Mouse (Mus musculus) neural tube, embryonic 14.5 days (tissue): Measurements from ENCODE around the gene Hcar1. TPM values are rescaled to one million over a fixed set of nuclear protein-coding genes. Genes with fewer than 3 reads are reported as not detected.

Experiments
- ATAC-seq: fragments of 200-750 bp; cut with Nextera tagmentation; 2 replicates; pipeline ENCODE4 v1.8.0; 2017; ENCODE audit warnings: low read depth, mild to moderate bottlenecking, moderate TSS enrichment, moderate library complexity
- H3K27ac ChIP-seq: fragments of 300-500 bp; sonication (generic); 2 replicates; pipeline ENCODE4 v1.5.1; 2014; ENCODE audit warnings: low read depth, mild to moderate bottlenecking, control low read depth, low read length, moderate library complexity, mixed read lengths
- H3K27me3 ChIP-seq: fragments of 300-500 bp; sonication (generic); 2 replicates; pipeline ENCODE4 v1.6.1; 2014; ENCODE audit warnings: low read length; ENCODE audit not compliant: control insufficient read depth, insufficient read depth
- H3K36me3 ChIP-seq: fragments of 300-500 bp; sonication (generic); 2 replicates; pipeline ENCODE4 v1.6.1; 2014; ENCODE audit warnings: low read length, mixed read lengths; ENCODE audit not compliant: control insufficient read depth, insufficient read depth
- H3K4me1 ChIP-seq: fragments of 300-500 bp; sonication (generic); 2 replicates; pipeline ENCODE4 v1.6.1; 2014; ENCODE audit warnings: low read length; ENCODE audit not compliant: control insufficient read depth, insufficient read depth
- H3K4me2 ChIP-seq: fragments of 300-500 bp; sonication (generic); 2 replicates; pipeline ENCODE4 v1.6.1; 2014; ENCODE audit warnings: mild to moderate bottlenecking, low read depth, low read length, control low read depth
- H3K4me3 ChIP-seq: fragments of 300-500 bp; sonication (generic); 2 replicates; pipeline ENCODE4 v1.5.1; 2014; ENCODE audit warnings: low read depth, low read length, control low read depth, mixed read lengths
- H3K9ac ChIP-seq: fragments of 300-500 bp; sonication (generic); replicated peaks from 2 replicates; pipeline ENCODE4 v1.6.1; 2014; ENCODE audit warnings: low read depth, mild to moderate bottlenecking, control low read depth, low read length, mixed read lengths
- H3K9me3 ChIP-seq: fragments of 300-500 bp; sonication (generic); 2 replicates; pipeline ENCODE4 v1.6.1; 2016; ENCODE audit warnings: low read length; ENCODE audit not compliant: control insufficient read depth
- WGBS: fragments of 180-500 bp; shearing (Covaris S2); extraction: QIAGEN DNeasy Blood & Tissue Kit; methylation state at CpG from one replicate; pipeline ENCODE4 v1.1.7; 2014; 5-methylcytosine and 5-hydroxymethylcytosine counted together
- polyA plus RNA-seq: library from polyadenylated mRNA; unstranded; fragments of >200 nt; fragmentation: Nextera tagmentation; extraction: Ambion mirVana; gene quantifications from 2 replicates; pipeline ENCODE4 v1.2.1, GENCODE M21; 2014

Hcar1 gene
- polyA plus RNA-seq, 1 experiment from 2014 or later: 0.09 TPM

- Histone ChIP-seq H3K36me3 (no peaks in the 10 kb centered on the region), H3K27me3 (no peaks in the 10 kb centered on the region), H3K9me3 (no peaks in the 10 kb centered on the region), H3K9ac (no peak overlapping the region), H3K4me1 (no peaks in the 10 kb centered on the region), H3K4me3 (no peak overlapping the region), H3K27ac (no peak overlapping the region), H3K4me2 (no peak overlapping the region)
- ATAC-seq: no peak
- WGBS: 83% methylated on average over 2 of the region's 2 CpGs
These were observed 28.4 kb downstream of the Hcar1 start for GRCm38 (mm10) chr5:123851398-123851797.

GRCm38 (mm10) chr5:123844316-123844715, 35.5 kb downstream of the Hcar1 start:
- no peaks in the 10 kb centered on the region for H3K4me1 ChIP-seq
- H3K4me2 ChIP-seq: no peak overlapping the region
- 93% methylated on average over 14 of the region's 14 CpGs for WGBS
- H3K27ac ChIP-seq: no peak overlapping the region
- no peaks in the 10 kb centered on the region for H3K27me3 ChIP-seq
- no peak overlapping the region for H3K4me3 ChIP-seq
- no peak for ATAC-seq
- no peak overlapping the region for H3K9ac ChIP-seq
- no peaks in the 10 kb centered on the region for H3K9me3 ChIP-seq
- no peaks in the 10 kb centered on the region for H3K36me3 ChIP-seq

- Histone ChIP-seq H3K4me3 (no peak overlapping the region), H3K4me2 (no peak overlapping the region), H3K36me3 (no peaks in the 10 kb centered on the region), H3K9ac (no peak overlapping the region), H3K27ac (no peak overlapping the region), H3K4me1 (no peaks in the 10 kb centered on the region), H3K27me3 (no peaks in the 10 kb centered on the region), H3K9me3 (no peaks in the 10 kb centered on the region)
- no peak for ATAC-seq
- 30% methylated on average over 4 of the region's 4 CpGs for WGBS
These were observed 36.0 kb downstream of the Hcar1 start for GRCm38 (mm10) chr5:123843816-123844215.

GRCm38 (mm10) chr5:123842935-123843282, 36.9 kb downstream of the Hcar1 start:
- Histone ChIP-seq H3K9ac (no peak overlapping the region), H3K4me3 (no peak overlapping the region), H3K27me3 (no peaks in the 10 kb centered on the region), H3K4me1 (no peaks in the 10 kb centered on the region), H3K4me2 (no peak overlapping the region), H3K9me3 (no peaks in the 10 kb centered on the region), H3K27ac (no peak overlapping the region), H3K36me3 (no peaks in the 10 kb centered on the region)
- WGBS: 82% methylated on average over 3 of the region's 3 CpGs
- ATAC-seq: no peak

GRCm38 (mm10) chr5:123842221-123842934, 37.4 kb downstream of the Hcar1 start:
- no peak for ATAC-seq
- Histone ChIP-seq H3K36me3 (no peaks in the 10 kb centered on the region), H3K9me3 (no peaks in the 10 kb centered on the region), H3K9ac (no peak overlapping the region), H3K4me1 (no peaks in the 10 kb centered on the region), H3K27me3 (no peaks in the 10 kb centered on the region), H3K4me2 (no peak overlapping the region), H3K4me3 (no peak overlapping the region), H3K27ac (no peak overlapping the region)
- WGBS: 75% methylated on average over 11 of the region's 11 CpGs

- Histone ChIP-seq H3K36me3 (no peaks in the 10 kb centered on the region), H3K27ac (no peak overlapping the region), H3K4me3 (no peak overlapping the region), H3K4me2 (no peak overlapping the region), H3K4me1 (no peaks in the 10 kb centered on the region), H3K9ac (no peak overlapping the region), H3K27me3 (no peaks in the 10 kb centered on the region), H3K9me3 (no peaks in the 10 kb centered on the region)
- ATAC-seq: no peak
- 56% methylated on average over 4 of the region's 4 CpGs for WGBS
These were observed 42.4 kb downstream of the Hcar1 start for GRCm38 (mm10) chr5:123837371-123837770.

- H3K9me3 ChIP-seq: no peaks in the 10 kb centered on the region
- no peaks in the 10 kb centered on the region for H3K27me3 ChIP-seq
- H3K4me3 ChIP-seq: no peak overlapping the region
- no peaks in the 10 kb centered on the region for H3K4me1 ChIP-seq
- no peak overlapping the region for H3K9ac ChIP-seq
- no peak overlapping the region for H3K27ac ChIP-seq
- no peaks in the 10 kb centered on the region for H3K36me3 ChIP-seq
- no peak overlapping the region for H3K4me2 ChIP-seq
- no peak for ATAC-seq
- 78% methylated on average over 3 of the region's 3 CpGs for WGBS
These were observed 45.0 kb downstream of the Hcar1 start for GRCm38 (mm10) chr5:123834836-123835235.

- WGBS: 86% methylated on average over 7 of the region's 7 CpGs
- Histone ChIP-seq H3K27ac (no peak overlapping the region), H3K9me3 (no peaks in the 10 kb centered on the region), H3K9ac (no peak overlapping the region), H3K4me2 (no peak overlapping the region), H3K27me3 (no peaks in the 10 kb centered on the region), H3K36me3 (no peaks in the 10 kb centered on the region), H3K4me3 (no peak overlapping the region), H3K4me1 (no peaks in the 10 kb centered on the region)
- ATAC-seq: no peak
These were observed 47.5 kb downstream of the Hcar1 start for GRCm38 (mm10) chr5:123832309-123832708.

- 64% methylated on average over 6 of the region's 6 CpGs for WGBS
- Histone ChIP-seq H3K4me2 (no peak overlapping the region), H3K4me1 (no peaks in the 10 kb centered on the region), H3K27me3 (no peaks in the 10 kb centered on the region), H3K27ac (no peak overlapping the region), H3K9me3 (no peaks in the 10 kb centered on the region), H3K9ac (no peak overlapping the region), H3K4me3 (no peak overlapping the region), H3K36me3 (no peaks in the 10 kb centered on the region)
- no peak for ATAC-seq
These were observed 52.1 kb downstream of the Hcar1 start for GRCm38 (mm10) chr5:123827659-123828091.
